Mouse (Mus musculus): ENCODE results near the gene Map3k12. TPM values are rescaled to one million over a fixed set of nuclear protein-coding genes. Genes with fewer than 3 reads are reported as not detected.
A peak's percentile ranks its signal among the peaks of the same experiment; 100 is the strongest.

Gene Map3k12
- total and polyA plus RNA-seq, 2 experiments from 2014 or later, result 41.2 to 86.1 TPM

DNA sequence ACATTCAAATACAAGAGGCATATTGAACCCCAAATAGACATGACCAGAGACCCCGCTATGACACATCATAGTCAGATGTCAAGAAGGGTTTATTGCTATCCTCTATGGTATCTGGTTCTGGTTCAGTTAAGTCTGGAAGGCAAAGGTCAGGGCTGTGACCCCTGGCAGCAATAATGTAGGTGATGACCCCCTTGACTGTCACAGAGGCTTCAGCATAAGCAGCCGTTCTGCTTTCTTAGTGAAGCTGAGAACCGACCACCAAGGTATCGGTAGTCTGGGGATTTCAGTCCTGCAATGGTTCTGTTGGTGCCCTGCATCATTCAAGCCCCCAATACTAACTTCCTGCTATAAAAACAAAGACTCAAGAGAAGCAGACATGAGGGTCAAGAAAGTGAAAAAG is 14.7 kb upstream of the Map3k12 start:
- DNase-seq (ENCODE audit: low spot score) (no peak), ATAC-seq (no peak)
- H3K9ac ChIP-seq (replicated peaks; ENCODE audit: low read length), result no peak overlapping the region
- 82% methylated on average over 4 of the region's 4 CpGs for WGBS
- no peak overlapping the region for H3K4me3 ChIP-seq (ENCODE audit: low read length)
- H3K27ac ChIP-seq, result no peak overlapping the region
- no peaks in the 10 kb centered on the region for H3K27me3 ChIP-seq (ENCODE audit: insufficient read depth, low read length)
- no peak overlapping the region for H3K4me2 ChIP-seq (ENCODE audit: low read depth, low read length)
- no peaks in the 10 kb centered on the region for H3K9me3 ChIP-seq (ENCODE audit: low read length)
- no peaks in the 10 kb centered on the region for H3K4me1 ChIP-seq (ENCODE audit: insufficient read depth, low read length)
- no peak for TF ChIP-seq CTCF (IDR thresholded peaks at IDR 0.05; ENCODE audit: low read depth)
- H3K36me3 ChIP-seq (ENCODE audit: insufficient read depth, low read length), result peaks cover 69% of the 10 kb centered on the region

GRCm38 (mm10) chr15:102530566-102530965 is 13.7 kb upstream of the Map3k12 start:
- Histone ChIP-seq H3K27me3 (ENCODE audit: insufficient read depth, low read length) (no peaks in the 10 kb centered on the region), H3K9me3 (ENCODE audit: low read length) (no peaks in the 10 kb centered on the region), H3K4me1 (ENCODE audit: insufficient read depth, low read length) (no peaks in the 10 kb centered on the region), H3K4me3 (ENCODE audit: low read length) (no peak overlapping the region), H3K4me2 (ENCODE audit: low read depth, low read length) (no peak overlapping the region), H3K27ac (no peak overlapping the region), H3K36me3 (ENCODE audit: insufficient read depth, low read length) (peaks cover 62% of the 10 kb centered on the region), H3K9ac (replicated peaks; ENCODE audit: low read length) (no peak overlapping the region)
- no peak for ATAC-seq
- TF ChIP-seq CTCF (IDR thresholded peaks at IDR 0.05; ENCODE audit: low read depth), result no peak
- no peak for DNase-seq (ENCODE audit: low spot score)
- 78% methylated on average over 4 of the region's 4 CpGs for WGBS

DNA sequence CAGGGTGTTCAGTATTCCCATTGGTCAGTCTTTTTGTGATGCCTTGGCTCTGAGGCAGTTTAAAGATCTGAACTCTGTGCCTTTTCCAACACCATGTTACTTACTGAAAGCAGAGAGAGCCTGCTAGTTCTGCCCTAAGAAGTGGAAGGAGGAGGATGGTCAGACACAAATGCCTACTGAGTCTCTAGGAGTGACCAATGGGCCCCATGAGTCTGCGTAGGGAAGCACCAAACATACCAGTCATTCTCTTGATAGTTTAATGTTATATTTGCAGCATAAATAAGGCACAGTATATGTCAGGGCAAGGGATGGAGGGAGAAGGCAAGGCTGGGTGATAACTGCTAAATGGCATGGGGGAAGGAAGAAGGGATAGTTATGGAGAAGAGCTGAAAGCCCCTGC is 11.5 kb upstream of the Map3k12 start:
- no peaks in the 10 kb centered on the region for H3K4me1 ChIP-seq (ENCODE audit: insufficient read depth, low read length)
- H3K9ac ChIP-seq (replicated peaks; ENCODE audit: low read length), result no peak overlapping the region
- H3K9me3 ChIP-seq (ENCODE audit: low read length), result no peaks in the 10 kb centered on the region
- H3K27me3 ChIP-seq (ENCODE audit: insufficient read depth, low read length), result no peaks in the 10 kb centered on the region
- no peak overlapping the region for H3K27ac ChIP-seq
- DNase-seq (ENCODE audit: low spot score) (no peak), ATAC-seq (no peak)
- no peak for TF ChIP-seq CTCF (IDR thresholded peaks at IDR 0.05; ENCODE audit: low read depth)
- H3K4me2 ChIP-seq (ENCODE audit: low read depth, low read length), result no peak overlapping the region
- WGBS, result 96% methylated on average over 1 of the region's 1 CpGs
- H3K4me3 ChIP-seq (ENCODE audit: low read length), result no peak overlapping the region
- peaks cover 52% of the 10 kb centered on the region for H3K36me3 ChIP-seq (ENCODE audit: insufficient read depth, low read length)

GRCm38 (mm10) chr15:102527936-102528335 is 11.1 kb upstream of the Map3k12 start:
- peak; percentile 53 for TF ChIP-seq CTCF (IDR thresholded peaks at IDR 0.05; ENCODE audit: low read depth)
- H3K27ac ChIP-seq, result no peak overlapping the region
- no peak overlapping the region for H3K4me3 ChIP-seq (ENCODE audit: low read length)
- no peak overlapping the region for H3K9ac ChIP-seq (replicated peaks; ENCODE audit: low read length)
- peaks cover 47% of the 10 kb centered on the region for H3K36me3 ChIP-seq (ENCODE audit: insufficient read depth, low read length)
- no peaks in the 10 kb centered on the region for H3K4me1 ChIP-seq (ENCODE audit: insufficient read depth, low read length)
- WGBS, result 81% methylated on average over 3 of the region's 3 CpGs
- DNase-seq (ENCODE audit: low spot score), result no peak
- no peak for ATAC-seq
- no peak overlapping the region for H3K4me2 ChIP-seq (ENCODE audit: low read depth, low read length)
- no peaks in the 10 kb centered on the region for H3K9me3 ChIP-seq (ENCODE audit: low read length)
- H3K27me3 ChIP-seq (ENCODE audit: insufficient read depth, low read length), result no peaks in the 10 kb centered on the region

DNA sequence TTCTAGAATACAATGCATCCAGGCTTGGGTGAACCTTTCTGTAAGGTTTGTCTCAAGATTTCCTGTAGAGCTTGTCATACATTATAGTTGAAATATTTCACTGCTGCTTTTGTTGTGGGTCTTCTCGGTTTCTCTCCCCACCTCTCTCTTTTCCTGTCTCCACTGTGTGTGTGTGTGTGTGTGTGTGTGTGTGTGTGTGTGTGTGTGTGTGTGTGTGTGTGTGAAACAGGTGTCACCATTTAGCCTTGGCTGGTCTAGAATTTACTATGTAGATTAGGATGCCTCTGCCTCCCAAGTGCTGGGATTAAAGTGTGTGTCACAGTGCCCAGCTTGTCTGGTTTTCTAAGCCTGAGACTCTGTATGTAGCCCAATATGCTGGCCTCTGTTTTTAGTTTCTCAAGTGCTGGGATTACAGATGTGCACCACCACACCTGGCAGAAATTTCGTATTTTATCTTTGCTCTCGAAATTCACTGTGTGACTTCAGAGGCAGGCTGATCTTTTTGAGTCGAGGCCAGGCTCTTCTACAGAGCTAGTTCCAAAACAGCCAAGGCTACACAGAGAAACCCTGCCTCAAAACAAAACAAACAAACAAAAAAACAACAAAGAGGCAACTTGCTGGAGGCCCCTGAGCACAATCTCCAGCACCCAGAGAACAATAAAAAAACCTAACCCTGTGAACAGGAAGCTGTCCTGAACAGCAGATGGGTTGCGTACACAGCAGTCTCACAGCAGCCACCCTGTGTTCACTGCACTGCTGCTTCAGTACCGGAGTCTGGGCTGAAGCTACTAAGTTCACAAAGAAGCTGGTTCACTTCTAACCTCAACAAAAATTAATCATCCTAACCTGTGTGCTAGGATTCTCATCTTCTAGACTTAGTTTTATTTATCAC is 9.5 kb upstream of the Map3k12 start:
- ATAC-seq (no peak), DNase-seq (ENCODE audit: low spot score) (no peak)
- H3K4me1 ChIP-seq (ENCODE audit: insufficient read depth, low read length), result no peaks in the 10 kb centered on the region
- H3K4me2 ChIP-seq (ENCODE audit: low read depth, low read length), result no peak overlapping the region
- no peaks in the 10 kb centered on the region for H3K9me3 ChIP-seq (ENCODE audit: low read length)
- H3K4me3 ChIP-seq (ENCODE audit: low read length), result no peak overlapping the region
- H3K27ac ChIP-seq, result no peak overlapping the region
- no peak overlapping the region for H3K9ac ChIP-seq (replicated peaks; ENCODE audit: low read length)
- WGBS, result 87% methylated on average over 6 of the region's 6 CpGs
- peaks cover 39% of the 10 kb centered on the region for H3K36me3 ChIP-seq (ENCODE audit: insufficient read depth, low read length)
- H3K27me3 ChIP-seq (ENCODE audit: insufficient read depth, low read length), result no peaks in the 10 kb centered on the region
- no peak for TF ChIP-seq CTCF (IDR thresholded peaks at IDR 0.05; ENCODE audit: low read depth)

GRCm38 (mm10) chr15:102524892-102525485 is 8.1 kb upstream of the Map3k12 start, which contains the start of gene Npff:
Gene Npff, minus strand, starts transcription at chr15:102524942.
- no peaks in the 10 kb centered on the region for H3K4me1 ChIP-seq (ENCODE audit: insufficient read depth, low read length)
- peak; percentile 88 for DNase-seq (ENCODE audit: low spot score)
- TF ChIP-seq CTCF (IDR thresholded peaks at IDR 0.05; ENCODE audit: low read depth), result peak; percentile 97
- peaks cover 27% of the 10 kb centered on the region for H3K36me3 ChIP-seq (ENCODE audit: insufficient read depth, low read length)
- 0 out of 2 replicates have a peak within 1 kb of the TSS, but pooled peaks have one; percentile 18 for H3K9ac ChIP-seq (replicated peaks; ENCODE audit: low read length)
- no peak within 1 kb of the TSS for H3K4me3 ChIP-seq (ENCODE audit: low read length)
- 7% methylated on average over 3 of the region's 3 CpGs for WGBS
- peak; percentile 70 for ATAC-seq
- no peak within 1 kb of the TSS for H3K4me2 ChIP-seq (ENCODE audit: low read depth, low read length)
- H3K27me3 ChIP-seq (ENCODE audit: insufficient read depth, low read length), result no peaks in the 10 kb centered on the region
- no peaks in the 10 kb centered on the region for H3K9me3 ChIP-seq (ENCODE audit: low read length)
- H3K27ac ChIP-seq, result peak within 1 kb of the TSS; percentile 38
